ENCODE assay signal across 27 mouse cellular contexts in genomic region chr3:56898491-56898890, GRCm38 (mm10).
"Had no signal": no experiment of that assay in that cellular context is flagged by ENCODE, and none has a peak within 500 bp of the region (broad histone marks: within the 10 kb centered on the region; RNA-seq: fewer than 3 reads in every experiment).

No protein-coding gene starts in this region.

- DNase-seq: gastrocnemius, postnatal 14 days; gastrocnemius, postnatal 36 days; heart, adult 11 months; heart, adult 2 months; heart, postnatal 14 days; heart, postnatal 36 days; kidney, adult 18-20 months; kidney, adult 8-10 months; kidney, postnatal 10 days; kidney, postnatal 25 days; kidney, postnatal 4 days; liver; liver, embryonic 13.5 days had no signal

- H3K27ac ChIP-seq: heart, adult 2 months; heart, embryonic 13.5 days; heart, embryonic 15.5 days; hindbrain, embryonic 12.5 days; hindbrain, embryonic 14.5 days; intestine, embryonic 15.5 days; layer of hippocampus, adult 2 months; left cerebral cortex, adult 2 months; limb, embryonic 10.5 days; limb, embryonic 12.5 days; liver, embryonic 13.5 days had no signal

- H3K36me3 ChIP-seq: heart, embryonic 13.5 days; heart, embryonic 15.5 days; hindbrain, embryonic 12.5 days; intestine, embryonic 15.5 days; limb, embryonic 10.5 days; limb, embryonic 12.5 days; liver, embryonic 13.5 days had no signal

- H3K9me3 ChIP-seq: heart, embryonic 13.5 days; heart, embryonic 15.5 days; hindbrain, embryonic 12.5 days; intestine, embryonic 15.5 days; limb, embryonic 10.5 days; limb, embryonic 12.5 days; liver, embryonic 13.5 days had no signal

- H3K4me2 ChIP-seq: heart, embryonic 11.5 days; heart, embryonic 13.5 days; heart, embryonic 15.5 days; hindbrain, embryonic 12.5 days; hindbrain, embryonic 14.5 days; intestine, embryonic 15.5 days; limb, embryonic 12.5 days; liver, embryonic 11.5 days; liver, embryonic 13.5 days had no signal

- ATAC-seq: hindbrain, embryonic 16.5 days; inflammation-experienced regulatory T-cells, adult 6 months; intestine, embryonic 15.5 days; intestine, postnatal 0 days had no signal

- H3K4me1 ChIP-seq: heart, embryonic 13.5 days; heart, embryonic 15.5 days; hindbrain, embryonic 12.5 days; intestine, embryonic 15.5 days; limb, embryonic 10.5 days; limb, embryonic 12.5 days; liver, embryonic 13.5 days had no signal

- H3K27me3 ChIP-seq: heart, embryonic 13.5 days; heart, embryonic 15.5 days; hindbrain, embryonic 12.5 days; intestine, embryonic 15.5 days; limb, embryonic 12.5 days; liver, embryonic 13.5 days had no signal

- H3K4me3 ChIP-seq: heart, adult 2 months; heart, embryonic 13.5 days; heart, embryonic 15.5 days; hindbrain, embryonic 12.5 days; intestine, embryonic 15.5 days; layer of hippocampus, adult 2 months; left cerebral cortex, adult 2 months; limb, embryonic 10.5 days; limb, embryonic 12.5 days; liver, embryonic 13.5 days had no signal

- H3K9ac ChIP-seq: heart, embryonic 13.5 days; heart, embryonic 15.5 days; hindbrain, embryonic 12.5 days; hindbrain, embryonic 14.5 days; intestine, embryonic 15.5 days; limb, embryonic 12.5 days; liver, embryonic 13.5 days had no signal
